Mouse (Mus musculus) brain, embryonic 14.5 days (tissue): ENCODE data around the gene Gna13.

Experiments used
- CTCF ChIP-seq: fragments of 200-500 bp; IDR thresholded peaks from 2 replicates; pipeline ENCODE4 v1.5.1; 2012; ENCODE audit warnings: inconsistent platforms, mild to moderate bottlenecking, moderate library complexity, borderline replicate concordance; ENCODE audit not compliant: insufficient read depth, insufficient read length; ENCODE audit errors: extremely low read depth
- POLR2A ChIP-seq: fragments of 200-500 bp; IDR thresholded peaks from 2 replicates; pipeline ENCODE4 v1.6.1; 2012; ENCODE audit warnings: mild to moderate bottlenecking, inconsistent platforms, borderline replicate concordance; ENCODE audit not compliant: poor library complexity, insufficient read depth, insufficient read length, severe bottlenecking; ENCODE audit errors: extremely low read depth

DNA sequence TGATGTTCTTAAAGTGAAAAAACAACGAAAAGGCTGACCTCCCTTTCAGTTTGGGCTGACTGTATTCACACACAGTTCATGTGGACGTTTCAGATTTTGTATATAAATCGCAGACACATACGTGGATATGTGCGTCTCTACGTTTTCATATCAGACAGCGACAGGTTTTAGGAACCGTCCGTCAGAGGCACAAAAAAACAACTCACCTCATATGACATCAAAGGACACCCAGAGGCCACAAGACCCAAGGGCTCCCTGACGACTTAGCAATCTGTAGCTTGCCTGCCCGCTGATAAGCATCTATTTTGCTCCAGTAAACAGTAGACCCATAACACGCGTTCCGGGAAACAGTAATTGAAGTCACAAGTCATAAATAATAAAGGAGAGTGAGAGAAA is 57.9 kb downstream of the Gna13 start:
- TF ChIP-seq CTCF (no peak), POLR2A (no peak)
